Comparison of ENCODE assay signal across 9 mouse cellular contexts in the genomic region with DNA sequence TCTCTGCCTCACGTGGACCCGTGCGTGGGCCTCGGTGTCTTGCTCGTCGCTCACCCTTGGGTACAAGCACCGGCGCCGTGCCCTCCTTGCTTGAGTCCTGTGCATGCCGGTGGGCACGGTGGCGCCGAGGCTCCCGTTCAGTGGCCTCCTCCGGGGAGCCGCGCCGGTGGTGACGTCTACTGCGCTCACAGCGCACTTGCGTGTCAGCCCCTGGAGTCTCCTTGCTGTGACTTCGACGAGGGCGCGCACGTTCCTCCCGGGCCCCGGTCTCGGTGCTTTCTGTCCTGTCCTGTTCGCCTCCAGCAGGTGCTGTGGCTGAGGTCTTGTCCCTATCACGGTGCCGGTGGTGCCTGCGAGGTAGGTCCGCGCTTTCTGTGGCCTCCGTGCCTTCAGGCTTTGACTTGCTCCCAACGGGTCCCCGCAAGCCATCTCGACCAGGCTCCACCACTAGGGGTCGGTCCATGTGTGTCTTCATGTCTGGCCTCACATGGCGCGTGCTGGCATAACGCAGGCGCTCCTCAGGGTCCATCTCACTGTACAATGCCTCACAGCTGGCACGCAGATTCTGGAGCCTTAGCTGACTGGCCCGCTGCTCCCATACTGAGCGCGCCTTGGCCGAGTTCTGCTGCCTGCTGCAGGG.
A peak's percentile ranks its signal among the peaks of the same experiment; 100 is the strongest.
DNase-seq lines count a peak whose midpoint lies in the region; ATAC-seq and TF ChIP-seq lines count a peak whose summit lies in the region.
"Had no signal": no experiment of that assay in that cellular context is flagged by ENCODE, and none has a peak within 500 bp of the region (broad histone marks: within the 10 kb centered on the region; RNA-seq: fewer than 3 reads in every experiment).

No protein-coding gene starts in this region.

- in situ Hi-C loops in CH12.LX (cut with MboI; ENCODE audit: low pct_ligation_motif_present, low pct_unique_long_range_greater_than_20kb, low sequenced_read_pairs): no loop called here

- DNase-seq in CH12.LX (ENCODE audit: extremely low read depth) (no peak), ZHBTc4 (ENCODE audit: low read depth, low spot score) (peak; percentile 80)
- peak; percentile 56 for DNase-seq in forebrain, embryonic 10.5 days (ENCODE audit: extremely low spot score, low spot score)
- peak; percentile 63 for DNase-seq in limb, embryonic 10.5 days (ENCODE audit: low spot score)
- peak; percentile 78 for DNase-seq in mesoderm, embryonic 11.5 days (ENCODE audit: low read depth, low spot score)
- peak; percentile 44 to 52 for DNase-seq in right cerebral cortex, postnatal 36 days (ENCODE audit: low spot score in 2 of 2)

- H3K9ac ChIP-seq in CH12.LX (ENCODE audit: insufficient read depth, low read depth): no peak overlapping the region
- 0 out of 2 replicates have a peak overlapping the region, but pooled peaks have one; percentile 39 for H3K9ac ChIP-seq in hindbrain, embryonic 13.5 days

- dilution Hi-C loops in CH12.LX (cut with MboI; ENCODE audit: extremely low pct_ligation_motif_present, extremely low pct_unique_long_range_greater_than_20kb, low sequenced_read_pairs): no loop called here

- no peak overlapping the region for H3K27ac ChIP-seq in CH12.LX (ENCODE audit: insufficient read depth, low read depth)
- peak overlapping the region; percentile 48; the same call in 1 of the 2 replicates for H3K27ac ChIP-seq in forebrain, embryonic 10.5 days
- H3K27ac ChIP-seq in hindbrain, embryonic 13.5 days: no peak overlapping the region
- H3K27ac ChIP-seq in limb, embryonic 10.5 days: no peak overlapping the region; the same call in 1 of the 2 replicates

- TF ChIP-seq EP300 in CH12.LX (IDR thresholded peaks at IDR 0.05; ENCODE audit: low read length): no peak

- H3K4me3 ChIP-seq in CH12.LX (replicated peaks in 1 of 3; ENCODE audit: low read depth in 2 of 3, low read length in 2 of 3, poor library complexity in 1 of 3): no peak overlapping the region
- peak overlapping the region; percentile 44 for H3K4me3 ChIP-seq in forebrain, embryonic 10.5 days
- H3K4me3 ChIP-seq in hindbrain, embryonic 13.5 days: peak overlapping the region; percentile 16
- H3K4me3 ChIP-seq in limb, embryonic 10.5 days: peak overlapping the region; percentile 44
- H3K4me3 ChIP-seq: erythroblast, embryonic 14.5 days had no signal

- peak in 1 of 2 experiments; percentile 28; a peak in 1 of 4 replicates for TF ChIP-seq CTCF in CH12.LX (conservative IDR thresholded peaks at IDR 0.05 in 1 of 2, IDR thresholded peaks at IDR 0.05 in 1 of 2; ENCODE audit: low read depth in 2 of 2, low read length in 2 of 2)

- TF ChIP-seq RAD21 in CH12.LX (IDR thresholded peaks at IDR 0.05; ENCODE audit: low read depth, low read length): no peak

- no peak for TF ChIP-seq POLR2A in CH12.LX (IDR thresholded peaks at IDR 0.05; ENCODE audit: low read depth, low read length)

- H3K36me3 ChIP-seq in CH12.LX (replicated peaks in 1 of 2; ENCODE audit: control insufficient read depth in 1 of 2, insufficient read depth in 1 of 2, low read length in 1 of 2): no peaks in the 10 kb centered on the region
- no peaks in the 10 kb centered on the region for H3K36me3 ChIP-seq in forebrain, embryonic 10.5 days (replicated peaks)
- peaks cover 61% of the 10 kb centered on the region for H3K36me3 ChIP-seq in hindbrain, embryonic 13.5 days
- no peaks in the 10 kb centered on the region for H3K36me3 ChIP-seq in limb, embryonic 10.5 days

- H3K79me2 ChIP-seq in CH12.LX (replicated peaks; ENCODE audit: control insufficient read depth, extremely low read depth, insufficient read depth, poor library complexity, severe bottlenecking): no peaks in the 10 kb centered on the region

- 29% methylated on average over 50 of the region's 50 CpGs for WGBS in forebrain, embryonic 10.5 days
- WGBS in hindbrain, embryonic 13.5 days: 34% methylated on average over 50 of the region's 50 CpGs
- WGBS in limb, embryonic 10.5 days: 21% methylated on average over 50 of the region's 50 CpGs

- no peaks in the 10 kb centered on the region for H3K9me3 ChIP-seq in CH12.LX (replicated peaks; ENCODE audit: low read length)
- H3K9me3 ChIP-seq in forebrain, embryonic 10.5 days: no peaks in the 10 kb centered on the region
- no peaks in the 10 kb centered on the region for H3K9me3 ChIP-seq in hindbrain, embryonic 13.5 days
- H3K9me3 ChIP-seq in limb, embryonic 10.5 days (replicated peaks): no peaks in the 10 kb centered on the region

- no peaks in the 10 kb centered on the region for H3K27me3 ChIP-seq in CH12.LX (replicated peaks)
- peaks cover 35% of the 10 kb centered on the region for H3K27me3 ChIP-seq in forebrain, embryonic 10.5 days (ENCODE audit: poor library complexity, severe bottlenecking)
- H3K27me3 ChIP-seq in hindbrain, embryonic 13.5 days: no peaks in the 10 kb centered on the region; the same call in 1 of the 2 replicates
- H3K27me3 ChIP-seq in limb, embryonic 10.5 days (ENCODE audit: low read depth, poor library complexity, severe bottlenecking): peaks cover 34% of the 10 kb centered on the region

- ATAC-seq in hindbrain, embryonic 13.5 days (ENCODE audit: low FRiP score): peak; percentile 54
- ATAC-seq in erythroid progenitor cell, adult 5-6 weeks (replicated peaks; ENCODE audit: low FRiP score, poor library complexity, severe bottlenecking): no peak

- H3K4me1 ChIP-seq in CH12.LX (ENCODE audit: control insufficient read depth in 1 of 2, insufficient read depth in 2 of 2): peaks cover 0 to 14% of the 10 kb centered on the region in 2 experiments; a peak in 2 of 4 replicates
- H3K4me1 ChIP-seq in forebrain, embryonic 10.5 days: peaks cover 10% of the 10 kb centered on the region
- H3K4me1 ChIP-seq in hindbrain, embryonic 13.5 days (replicated peaks): peaks cover 7% of the 10 kb centered on the region
- H3K4me1 ChIP-seq in limb, embryonic 10.5 days: peaks cover 8% of the 10 kb centered on the region

- H3K4me2 ChIP-seq in CH12.LX (ENCODE audit: insufficient read depth, low read depth, poor library complexity, severe bottlenecking): no peak overlapping the region
- H3K4me2 ChIP-seq in hindbrain, embryonic 13.5 days: peak overlapping the region; percentile 37

TF ChIP-seq in CH12.LX, 34 proteins besides CTCF, POLR2A, EP300 and RAD21:
- no peak for TF ChIP-seq TCF12 (IDR thresholded peaks at IDR 0.05; ENCODE audit: low read depth, low read length)
- peak; percentile 13; the same call in 1 of the 2 replicates for TF ChIP-seq SMC3 (IDR thresholded peaks at IDR 0.05; ENCODE audit: low read depth, low read length)

Comparison
In these comparisons a context has a peak if more than half of its experiments do, and no peak if none do; other contexts are left out.
1. H3K4me3 ChIP-seq: peak in forebrain, embryonic 10.5 days (single experiment), hindbrain, embryonic 13.5 days (single experiment) and limb, embryonic 10.5 days (single experiment); none in CH12.LX (0 of 3).